Mouse (Mus musculus) midbrain, embryonic 10.5 days (tissue): ENCODE measurements around the gene Scn4a. TPM values are rescaled to one million over a fixed set of nuclear protein-coding genes. Genes with fewer than 3 reads are reported as not detected.
"Not testable (repeated sequence)": the region's sequence is repeated elsewhere in the genome, so short reads cannot be mapped to it uniquely, and the experiment has no call there.

Source experiments
- DNase-seq: peaks from one replicate; pipeline ENCODE4 v3.0.0-alpha.2; 2017; ENCODE audit warnings: low spot score
- H3K27ac ChIP-seq: fragments of 300-500 bp; sonication (generic); replicated peaks from 2 replicates; pipeline ENCODE4 v1.5.1; 2016; ENCODE audit warnings: mild to moderate bottlenecking
- H3K27me3 ChIP-seq: fragments of 300-500 bp; sonication (generic); 2 replicates; pipeline ENCODE4 v1.6.1; 2016; ENCODE audit warnings: low read depth, mild to moderate bottlenecking; ENCODE audit not compliant: poor library complexity, severe bottlenecking
- H3K36me3 ChIP-seq: fragments of 300-500 bp; sonication (generic); 2 replicates; pipeline ENCODE4 v1.6.1; 2016; ENCODE audit warnings: mild to moderate bottlenecking, moderate library complexity
- H3K4me1 ChIP-seq: fragments of 300-500 bp; sonication (generic); 2 replicates; pipeline ENCODE4 v1.6.1; 2016
- H3K4me3 ChIP-seq: fragments of 300-500 bp; sonication (generic); 2 replicates; pipeline ENCODE4 v1.5.1; 2016; ENCODE audit warnings: mild to moderate bottlenecking, moderate library complexity
- H3K9me3 ChIP-seq: fragments of 300-500 bp; sonication (generic); replicated peaks from 2 replicates; pipeline ENCODE4 v1.6.1; 2016; ENCODE audit warnings: mild to moderate bottlenecking
- WGBS: fragments of 180-500 bp; shearing (Covaris S2); methylation state at CpG from one replicate; pipeline ENCODE4 v1.1.7; 2016; 5-methylcytosine and 5-hydroxymethylcytosine counted together
- polyA plus RNA-seq: library from polyadenylated mRNA; unstranded; fragments of >200 nt; fragmentation: Nextera tagmentation; extraction: Ambion mirVana; gene quantifications from 2 replicates; pipeline ENCODE4 v1.2.1, GENCODE M21; 2016

Scn4a gene
- polyA plus RNA-seq: 0.10 and 0.15 TPM in 2 replicates

DNA sequence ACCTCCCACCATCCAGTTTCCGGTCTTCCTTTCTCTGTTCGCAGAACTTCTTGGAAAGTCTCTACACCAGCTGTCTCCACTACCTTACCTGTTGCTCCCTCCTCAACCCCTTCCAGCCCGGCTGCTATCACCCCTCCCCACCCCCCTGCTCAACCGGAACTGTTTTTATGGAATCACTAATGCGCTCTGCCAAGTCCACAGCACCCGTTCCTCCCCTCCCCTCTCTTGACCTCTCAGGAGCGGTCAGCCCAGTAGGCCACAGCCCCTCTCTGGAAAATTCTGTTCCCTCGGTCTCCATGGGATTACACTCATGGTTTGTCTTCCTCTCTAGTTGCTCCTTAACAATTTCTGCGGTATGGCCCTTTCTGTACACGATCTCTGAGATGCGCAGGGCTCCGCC lies at the start of gene Scn4a:
Gene Scn4a, minus strand, starts transcription at position 101 of the 400 bp plus-strand sequence.
- Histone ChIP-seq H3K4me1 (peaks cover 9% of the 10 kb centered on the region), H3K36me3 (no peaks in the 10 kb centered on the region), H3K27me3 (peaks cover 6% of the 10 kb centered on the region; the same call in 1 of the 2 replicates), H3K9me3 (no peaks in the 10 kb centered on the region), H3K27ac (no peak within 1 kb of the TSS), H3K4me3 (no peak within 1 kb of the TSS)
- WGBS: 93% methylated on average over 12 of the region's 12 CpGs
- DNase-seq: no peak

DNA sequence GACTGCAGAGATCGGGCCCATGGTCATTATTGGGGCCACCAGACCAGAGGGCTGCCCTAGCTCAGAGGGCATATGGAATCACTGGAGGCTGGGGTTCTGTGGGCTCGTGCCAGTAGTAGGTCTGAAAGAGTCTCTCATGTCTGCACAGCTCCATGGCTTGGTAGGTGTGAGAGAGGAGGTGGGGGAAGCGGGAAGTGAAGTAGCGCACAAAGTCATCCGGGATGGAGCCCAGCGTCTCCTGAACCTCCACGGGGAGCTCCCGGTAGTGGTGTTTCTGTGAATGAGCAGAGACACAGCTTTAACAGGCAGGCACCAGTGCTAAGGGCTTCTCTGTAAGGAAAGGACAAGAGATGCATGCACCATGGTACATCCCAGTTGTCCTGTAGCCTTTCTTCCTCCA lies 45.4 kb upstream of the Scn4a start:
- Histone ChIP-seq H3K27me3 (no peaks in the 10 kb centered on the region), H3K36me3 (peaks cover 42% of the 10 kb centered on the region), H3K9me3 (no peaks in the 10 kb centered on the region), H3K27ac (no peak overlapping the region), H3K4me1 (no peaks in the 10 kb centered on the region), H3K4me3 (no peak overlapping the region)
- DNase-seq: no peak
- 90% methylated on average over 8 of the region's 8 CpGs for WGBS

DNA sequence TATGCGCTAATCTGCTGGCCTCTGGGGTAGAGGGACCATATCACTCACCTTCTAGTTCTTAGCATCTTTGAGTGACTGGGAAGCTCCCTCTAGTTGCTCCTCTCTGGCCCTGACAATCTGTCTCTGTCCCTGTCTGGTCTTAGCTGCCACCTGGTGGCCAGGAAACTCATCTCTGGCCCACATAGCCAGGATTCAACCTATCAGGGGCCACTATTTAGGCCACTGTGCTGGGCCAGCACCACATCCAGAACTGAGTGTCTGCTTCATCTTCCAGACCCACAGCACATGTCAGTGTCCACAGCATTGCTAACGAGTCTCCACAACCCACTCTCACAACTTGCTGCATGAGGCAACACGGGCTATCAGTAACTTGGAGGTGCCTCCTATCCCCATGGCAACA lies 44.6 kb upstream of the Scn4a start:
- DNase-seq: no peak
- 86% methylated on average over 3 of the region's 3 CpGs for WGBS
- H3K27me3 ChIP-seq: no peaks in the 10 kb centered on the region
- no peaks in the 10 kb centered on the region for H3K9me3 ChIP-seq
- no peaks in the 10 kb centered on the region for H3K4me1 ChIP-seq
- peaks cover 35% of the 10 kb centered on the region for H3K36me3 ChIP-seq
- H3K27ac ChIP-seq: no peak overlapping the region
- H3K4me3 ChIP-seq: no peak overlapping the region

- not testable (repeated sequence) for H3K4me1 ChIP-seq, H3K9me3 ChIP-seq, H3K27ac ChIP-seq, DNase-seq, H3K4me3 ChIP-seq, H3K27me3 ChIP-seq
- H3K36me3 ChIP-seq: peaks cover 16% of the 10 kb centered on the region
- WGBS: 96% methylated on average over 2 of the region's 2 CpGs
These were observed 41.0 kb upstream of the Scn4a start for GRCm38 (mm10) chr11:106394055-106394454.

- Histone ChIP-seq H3K9me3 (no peaks in the 10 kb centered on the region), H3K27ac (no peak overlapping the region), H3K4me3 (no peak overlapping the region), H3K36me3 (peaks cover 8% of the 10 kb centered on the region), H3K27me3 (no peaks in the 10 kb centered on the region), H3K4me1 (no peaks in the 10 kb centered on the region)
- WGBS: 70% methylated on average over 4 of the region's 4 CpGs
- DNase-seq: no peak
These were observed 40.2 kb upstream of the Scn4a start for GRCm38 (mm10) chr11:106393331-106393616.

- Histone ChIP-seq H3K27me3 (no peaks in the 10 kb centered on the region), H3K9me3 (no peaks in the 10 kb centered on the region), H3K27ac (no peak overlapping the region), H3K4me1 (no peaks in the 10 kb centered on the region), H3K36me3 (peaks cover 3% of the 10 kb centered on the region), H3K4me3 (no peak overlapping the region)
- DNase-seq: no peak
- 68% methylated on average over 7 of the region's 7 CpGs for WGBS
These were observed 39.7 kb upstream of the Scn4a start for GRCm38 (mm10) chr11:106392597-106393330.

- peak; percentile 73 for DNase-seq
- no peaks in the 10 kb centered on the region for H3K36me3 ChIP-seq
- H3K4me3 ChIP-seq: no peak overlapping the region
- 34% methylated on average over 6 of the region's 6 CpGs for WGBS
- no peaks in the 10 kb centered on the region for H3K27me3 ChIP-seq
- no peaks in the 10 kb centered on the region for H3K4me1 ChIP-seq
- no peaks in the 10 kb centered on the region for H3K9me3 ChIP-seq
- H3K27ac ChIP-seq: no peak overlapping the region
These were observed 38.6 kb upstream of the Scn4a start for GRCm38 (mm10) chr11:106391546-106392188.

- Histone ChIP-seq H3K27ac (no peak overlapping the region), H3K4me3 (no peak overlapping the region), H3K9me3 (no peaks in the 10 kb centered on the region), H3K27me3 (no peaks in the 10 kb centered on the region), H3K4me1 (no peaks in the 10 kb centered on the region), H3K36me3 (no peaks in the 10 kb centered on the region)
- WGBS: 81% methylated on average over 3 of the region's 3 CpGs
- no peak for DNase-seq
These were observed 37.7 kb upstream of the Scn4a start for GRCm38 (mm10) chr11:106390757-106391156.

DNA sequence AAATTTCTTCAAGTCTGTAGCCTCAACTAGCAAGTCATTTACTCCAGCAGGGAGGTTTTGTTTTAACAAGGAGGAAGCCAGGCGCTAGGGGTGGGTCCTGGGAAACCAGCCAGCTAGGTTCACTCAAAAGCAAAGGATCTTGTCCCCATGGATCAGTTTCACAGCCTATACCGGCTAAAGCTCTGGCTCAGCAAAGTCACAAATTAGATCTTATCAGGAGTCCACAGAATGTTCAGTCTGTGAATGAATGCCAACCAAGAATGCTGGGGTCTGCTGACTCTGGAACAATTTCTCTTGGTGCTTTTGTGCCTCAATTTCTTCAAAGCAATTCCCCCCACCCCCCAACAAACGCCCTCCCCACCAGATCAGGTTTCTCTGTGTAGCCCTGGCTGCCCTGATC lies 36.5 kb upstream of the Scn4a start:
- Histone ChIP-seq H3K27ac (no peak overlapping the region), H3K4me1 (no peaks in the 10 kb centered on the region), H3K27me3 (no peaks in the 10 kb centered on the region), H3K36me3 (no peaks in the 10 kb centered on the region), H3K9me3 (no peaks in the 10 kb centered on the region), H3K4me3 (no peak overlapping the region)
- DNase-seq: no peak
- 48% methylated on average over 3 of the region's 3 CpGs for WGBS

DNA sequence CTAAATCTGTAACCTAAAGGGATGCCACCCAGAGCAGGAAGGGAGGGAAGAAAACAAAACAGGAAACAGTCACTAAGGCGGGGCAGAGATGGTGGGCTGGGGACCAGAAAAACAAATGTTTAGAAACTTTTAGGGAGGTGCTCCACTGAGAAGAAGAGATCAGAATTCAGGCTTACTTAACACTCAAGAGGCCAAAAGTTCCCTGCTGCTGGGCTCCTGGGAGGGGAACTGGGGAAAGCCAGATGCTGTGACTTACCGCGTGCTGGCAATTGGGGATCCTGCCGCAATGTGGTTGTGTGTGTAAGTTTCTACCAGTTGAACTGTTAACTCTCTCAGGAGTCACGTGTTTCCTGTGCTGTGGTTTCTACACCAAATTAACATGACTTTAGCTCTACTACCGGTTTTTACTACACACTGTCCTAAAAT lies 34.7 kb upstream of the Scn4a start, which contains the start of gene Icam2:
Gene Icam2, minus strand, starts transcription at position 285 of the 426 bp plus-strand sequence.
- no peak for DNase-seq
- H3K4me3 ChIP-seq: no peak within 1 kb of the TSS
- H3K4me1 ChIP-seq: no peaks in the 10 kb centered on the region
- H3K36me3 ChIP-seq: no peaks in the 10 kb centered on the region
- H3K27ac ChIP-seq: no peak within 1 kb of the TSS
- H3K9me3 ChIP-seq: no peaks in the 10 kb centered on the region
- WGBS: 83% methylated on average over 6 of the region's 6 CpGs
- no peaks in the 10 kb centered on the region for H3K27me3 ChIP-seq

DNA sequence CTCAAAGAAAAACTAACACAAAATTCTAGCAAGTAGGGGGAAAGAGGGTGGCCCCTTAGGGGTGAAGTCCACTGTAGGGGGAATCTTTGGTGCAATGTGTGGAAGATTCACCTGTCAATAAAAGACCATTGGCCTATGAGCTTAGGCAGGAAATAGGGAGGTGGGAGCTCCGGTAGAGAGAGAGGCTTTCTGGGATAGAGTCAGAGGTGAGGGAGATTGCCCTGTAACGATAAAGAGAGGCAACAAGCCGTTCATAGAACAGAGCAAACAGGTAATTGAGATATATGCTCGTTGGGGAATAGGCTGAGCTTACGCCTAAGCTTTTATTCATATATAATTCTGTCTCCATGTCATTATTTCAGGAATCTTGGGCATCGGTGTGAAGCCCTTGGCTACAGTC lies 33.9 kb upstream of the Scn4a start:
- Histone ChIP-seq H3K9me3 (no peaks in the 10 kb centered on the region), H3K4me1 (no peaks in the 10 kb centered on the region), H3K4me3 (no peak overlapping the region), H3K27ac (no peak overlapping the region), H3K27me3 (no peaks in the 10 kb centered on the region), H3K36me3 (no peaks in the 10 kb centered on the region)
- WGBS: 89% methylated on average over 6 of the region's 6 CpGs
- no peak for DNase-seq

DNA sequence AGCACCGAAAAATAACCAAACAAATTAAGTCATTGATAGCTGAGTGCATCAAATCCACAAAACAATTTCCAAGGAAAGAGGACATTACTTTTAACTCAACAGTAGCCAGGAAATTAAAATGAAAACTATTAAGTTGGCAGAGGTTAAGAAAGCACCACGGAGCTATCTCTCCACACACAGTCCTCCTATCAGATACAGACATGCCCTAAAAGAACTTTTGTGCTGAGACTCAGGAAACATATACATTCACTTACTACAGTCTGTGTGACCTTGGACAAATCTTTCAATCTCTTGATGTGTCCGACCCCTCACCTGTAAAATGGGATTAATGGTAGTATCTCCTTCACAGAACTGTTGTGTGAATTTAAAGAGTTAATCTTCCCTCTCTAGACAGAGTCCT lies 33.3 kb upstream of the Scn4a start:
- Histone ChIP-seq H3K27ac (no peak overlapping the region), H3K4me3 (no peak overlapping the region), H3K27me3 (no peaks in the 10 kb centered on the region), H3K36me3 (no peaks in the 10 kb centered on the region), H3K9me3 (no peaks in the 10 kb centered on the region), H3K4me1 (no peaks in the 10 kb centered on the region)
- WGBS: 89% methylated on average over 3 of the region's 3 CpGs
- DNase-seq: no peak

DNA sequence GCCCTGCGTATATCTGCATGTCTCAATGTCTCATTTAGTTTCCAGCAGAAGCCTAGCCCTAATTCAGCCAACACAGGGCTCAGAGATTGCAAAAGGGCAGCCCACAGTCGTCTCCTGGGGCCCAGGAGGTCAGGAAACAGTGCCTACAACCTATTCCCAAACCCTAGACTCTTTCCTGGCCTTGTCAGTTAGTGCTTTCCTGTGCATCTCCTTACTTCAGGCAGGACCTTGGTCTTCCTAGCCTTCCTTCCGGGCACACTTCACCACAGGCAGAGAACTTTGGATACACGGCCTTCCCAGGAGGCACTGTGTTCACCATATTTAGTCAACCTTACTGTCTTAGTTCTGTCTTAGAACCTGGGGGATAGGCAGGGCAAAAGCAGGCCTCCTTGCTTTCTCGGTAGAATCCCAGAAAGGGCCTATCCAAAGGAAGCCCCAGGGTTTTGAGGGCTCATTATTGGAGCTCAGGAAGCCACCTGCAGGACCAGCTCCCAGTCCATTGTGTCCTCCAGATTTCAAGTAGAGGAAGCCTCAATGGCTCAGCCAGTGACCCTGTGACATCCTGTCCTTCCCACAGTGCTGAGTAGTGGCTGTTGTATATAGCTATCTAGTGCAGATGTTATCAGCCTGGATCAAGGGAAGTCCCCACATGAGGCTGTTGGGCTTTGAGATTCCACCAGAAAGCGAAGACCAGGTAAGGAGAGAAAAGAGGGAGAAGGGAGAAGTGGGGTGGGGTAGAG lies 30.1 kb upstream of the Scn4a start:
- 75% methylated on average over 6 of the region's 6 CpGs for WGBS
- no peaks in the 10 kb centered on the region for H3K9me3 ChIP-seq
- no peak for DNase-seq
- no peak overlapping the region for H3K27ac ChIP-seq
- H3K36me3 ChIP-seq: no peaks in the 10 kb centered on the region
- no peak overlapping the region for H3K4me3 ChIP-seq
- H3K27me3 ChIP-seq: no peaks in the 10 kb centered on the region
- no peaks in the 10 kb centered on the region for H3K4me1 ChIP-seq
